Mouse (Mus musculus) megakaryocyte, embryonic 14.5 days (primary cell): ENCODE data around the gene Slc12a7.

ENCODE experiments used
- FLI1 ChIP-seq: IDR thresholded peaks from 2 replicates; pipeline ENCODE4 v1.6.1; 2012; ENCODE audit warnings: low read length, inconsistent platforms, mixed read lengths
- GATA1 ChIP-seq: IDR thresholded peaks from 3 replicates; pipeline ENCODE4 v1.6.1; 2012; ENCODE audit warnings: mixed read lengths, low read length, inconsistent platforms, borderline replicate concordance

GRCm38 (mm10) chr13:73837708-73838107 lies 104.8 kb downstream of the Slc12a7 start:
- TF ChIP-seq GATA1 (no peak), FLI1 (no peak)
